Mouse (Mus musculus) frontal cortex, postnatal 10 days (tissue): ENCODE measurements at regions not wholly inside any gene's neighbourhood (a gene's known extent, or its start where the extent isn't known, plus 50 kb on each side); places are given as distances from the start of the nearest gene placed in this dataset.

Experiments used
- DNase-seq, 2 experiments: peaks; one replicate each; pipeline ENCODE4 v3.0.0; 2022; ENCODE audit warnings: low spot score in 2 of 2, mixed read lengths in 1 of 2

DNA sequence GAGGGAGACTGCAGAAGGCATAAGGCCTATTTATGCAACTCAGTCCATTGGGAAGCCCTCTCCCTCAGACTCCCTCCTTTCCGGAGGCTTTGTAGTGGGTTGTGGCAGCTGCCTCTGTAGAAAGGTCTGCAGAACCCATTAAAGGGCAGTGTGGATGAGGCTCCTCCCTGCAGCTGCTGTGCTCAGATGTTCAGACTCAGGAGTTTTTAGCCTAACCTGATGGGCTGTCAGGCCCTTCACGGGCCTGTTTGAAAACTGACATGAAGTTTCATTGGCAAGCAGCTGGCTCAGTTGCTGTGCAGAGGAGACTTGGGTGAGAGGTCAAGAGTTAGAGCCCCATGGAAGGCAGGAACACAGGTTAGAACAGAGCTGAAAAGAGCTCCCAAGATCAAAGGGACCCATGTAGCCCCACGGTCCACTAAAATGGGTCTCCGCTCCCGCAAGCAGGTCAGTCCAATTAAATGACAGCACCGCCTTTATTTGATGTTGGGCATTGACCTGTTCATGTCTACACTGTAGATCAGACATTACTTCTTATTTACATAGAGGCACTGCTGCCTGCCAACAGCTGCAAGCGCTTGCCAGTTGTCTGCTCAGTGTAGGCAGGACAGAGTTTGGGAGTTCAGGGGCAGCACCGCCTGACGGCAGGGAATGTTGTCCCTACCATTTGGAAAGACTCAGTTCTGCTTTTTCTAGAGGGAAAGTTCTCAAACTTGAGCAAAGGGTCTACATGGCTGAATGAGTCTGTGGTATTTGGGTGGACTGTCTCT, 53.8 kb upstream of the Usp46 start:
- no peak for DNase-seq

DNA sequence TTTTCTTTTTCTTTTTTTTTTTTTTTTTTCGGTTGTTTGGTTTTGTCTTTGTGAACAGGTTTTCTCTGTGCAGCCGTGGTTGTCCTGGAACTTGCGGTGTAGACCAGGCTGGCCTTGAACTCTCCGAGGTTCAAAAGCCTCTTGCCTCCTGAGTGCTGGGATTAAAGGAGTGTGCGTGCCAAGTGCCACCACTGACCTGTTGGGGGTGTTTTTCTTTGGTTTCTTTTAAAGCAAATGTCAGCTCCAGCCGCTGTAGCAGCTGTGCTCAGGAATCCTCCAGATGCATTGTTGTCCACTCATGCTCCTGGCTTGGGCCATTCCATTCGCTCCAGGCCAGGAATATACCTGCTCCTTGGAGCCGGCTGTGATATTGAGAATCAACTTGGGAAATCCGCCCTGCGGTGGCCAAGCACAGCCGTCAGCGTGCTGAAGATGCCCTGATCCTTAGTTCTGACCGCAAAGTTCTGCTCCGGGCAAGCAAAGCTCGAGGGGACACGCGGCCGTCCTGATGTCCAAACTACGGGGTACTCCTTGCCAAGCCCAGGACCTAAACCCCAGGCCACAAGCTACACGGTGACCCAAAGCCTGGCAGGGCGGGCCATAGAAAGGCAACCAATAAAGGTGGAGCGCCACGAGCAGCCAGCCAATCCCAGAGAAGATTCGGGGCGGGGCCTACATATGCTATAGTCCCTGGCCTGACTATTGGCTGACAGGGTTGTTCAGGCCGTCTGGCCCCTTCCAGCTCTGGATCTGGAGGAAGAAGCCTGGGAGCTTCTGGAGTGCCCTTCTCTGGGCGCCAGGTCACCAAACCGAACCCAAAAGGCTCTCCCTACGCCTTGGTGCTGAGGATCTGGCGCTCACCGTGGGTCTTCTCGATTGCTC, 58.0 kb upstream of the Usp46 start:
- peak; percentile 50 to 51 for DNase-seq

DNA sequence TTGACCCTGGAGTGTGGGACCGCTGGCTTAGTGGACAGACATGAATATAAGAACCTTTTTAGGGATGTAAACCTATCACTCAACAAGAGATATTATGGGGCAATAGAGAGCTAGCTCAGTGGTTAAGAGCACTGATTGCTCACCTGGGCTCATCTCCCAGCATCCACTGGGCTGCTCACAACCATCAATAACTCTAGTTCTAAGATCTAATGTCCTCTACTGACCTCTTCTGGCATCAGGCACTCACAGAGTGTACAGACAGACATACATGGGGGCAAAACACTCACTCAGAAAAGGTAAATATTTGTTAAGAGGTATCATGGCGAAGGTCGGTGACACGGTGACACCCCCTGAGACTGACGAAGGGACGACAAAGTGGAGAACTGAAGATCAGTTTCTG, 59.3 kb upstream of the Usp46 start:
- no peak for DNase-seq

DNA sequence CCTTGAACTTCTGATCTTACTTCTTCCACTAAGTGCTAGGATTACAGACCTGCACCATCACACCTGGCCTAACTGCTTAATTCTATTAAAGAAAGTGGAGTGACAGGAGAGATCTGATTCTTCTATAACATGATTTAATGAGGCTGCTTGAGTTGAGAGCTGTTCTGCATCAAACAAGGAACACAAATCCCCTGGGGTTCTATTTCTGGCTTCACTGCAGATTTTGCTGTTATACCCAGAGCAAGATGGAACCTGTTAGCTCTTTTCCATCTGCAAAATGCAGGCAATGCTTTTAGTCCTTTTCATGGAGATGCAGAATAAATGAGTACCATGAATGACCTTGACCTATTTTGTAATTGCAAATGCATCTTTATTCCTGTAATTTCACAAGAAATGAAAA, 61.4 kb upstream of the Usp46 start:
- no peak for DNase-seq

DNA sequence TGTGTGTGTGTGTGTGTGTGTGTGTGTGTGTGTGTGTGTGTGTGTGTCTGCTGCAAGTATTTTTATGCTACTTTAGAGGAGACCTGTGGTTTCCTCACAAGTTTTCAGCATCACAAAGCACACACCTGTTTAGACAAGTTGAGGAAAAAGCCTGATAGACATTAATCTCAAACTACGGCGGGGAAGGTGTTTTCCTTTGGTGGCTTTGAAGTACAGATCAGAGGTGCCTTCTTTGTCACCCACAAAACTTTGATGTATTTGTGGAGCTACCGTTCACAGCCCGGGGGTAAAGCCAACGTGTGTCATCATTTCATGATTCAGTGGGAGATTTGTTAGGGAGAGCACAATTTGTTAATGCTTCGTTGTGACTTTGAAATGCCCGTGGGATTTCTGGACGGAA, 62.4 kb upstream of the Rasl11b start:
- DNase-seq = no peak

DNA sequence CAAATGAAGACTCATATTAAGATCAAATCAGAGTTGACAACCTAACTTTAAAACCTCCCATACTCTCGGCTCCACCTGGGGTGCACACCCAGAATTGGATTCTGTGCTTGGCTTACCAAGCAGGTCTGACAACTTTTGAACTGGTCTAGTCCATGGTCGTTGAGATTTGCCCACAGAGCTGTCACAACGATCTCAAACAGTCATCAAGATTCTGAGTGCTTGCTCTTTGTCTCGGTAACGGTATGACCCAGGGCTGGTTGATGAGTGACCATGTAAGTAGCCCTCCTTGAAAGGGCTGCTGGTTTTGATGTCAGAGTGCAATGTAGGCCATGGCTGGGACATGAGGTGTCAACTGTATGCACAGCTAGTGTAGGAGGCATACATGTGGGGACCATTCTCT, 58.7 kb upstream of the Rasl11b start:
- DNase-seq = no peak

DNA sequence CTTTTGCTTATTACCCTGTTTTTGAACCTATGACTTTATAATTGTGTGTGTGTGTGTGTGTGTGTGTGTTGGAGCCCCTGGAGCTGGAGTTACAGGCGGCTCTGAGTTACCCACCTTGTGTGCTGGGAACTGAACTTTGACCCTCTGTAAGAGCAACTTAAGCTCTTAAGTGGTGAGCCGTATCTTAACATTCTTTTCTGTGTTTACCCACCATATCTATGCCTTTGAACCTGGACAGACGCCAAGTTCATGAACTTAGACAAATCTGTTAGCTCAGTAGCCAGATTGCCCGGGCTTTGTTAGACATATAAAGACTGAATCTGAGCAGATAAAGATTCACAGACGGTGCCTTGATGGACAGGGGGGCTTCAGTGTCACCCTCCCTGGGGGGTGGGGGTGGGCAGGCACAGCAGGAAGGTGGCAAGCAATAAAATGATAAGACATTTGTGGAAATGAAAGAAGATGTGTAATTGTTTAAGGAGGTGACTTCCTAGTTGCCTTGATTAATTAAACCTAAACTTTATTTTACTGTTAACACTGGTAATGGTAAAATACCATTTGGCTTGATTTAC, 58.1 kb upstream of the Rasl11b start:
- DNase-seq = no peak

DNA sequence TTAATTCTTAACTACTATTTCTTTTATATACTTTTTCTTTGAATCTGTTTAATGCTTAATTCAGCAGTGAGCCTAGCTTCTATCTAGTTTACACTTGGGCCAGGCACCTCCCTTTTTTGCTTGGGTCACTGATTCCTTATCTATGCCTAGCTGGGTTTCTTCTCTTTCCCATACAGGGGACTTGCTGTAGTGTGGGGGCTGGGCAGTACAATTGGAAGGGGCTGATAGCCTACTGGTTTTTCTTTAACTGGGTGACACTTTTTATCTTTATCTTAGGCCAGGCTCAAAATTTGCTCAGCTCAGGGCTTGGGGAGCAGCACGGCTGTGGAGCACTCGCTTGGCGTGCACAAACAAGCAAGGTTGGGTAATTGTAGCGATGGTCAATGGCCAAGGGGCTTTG, 51.1 kb upstream of the Rasl11b start:
- no peak for DNase-seq

DNA sequence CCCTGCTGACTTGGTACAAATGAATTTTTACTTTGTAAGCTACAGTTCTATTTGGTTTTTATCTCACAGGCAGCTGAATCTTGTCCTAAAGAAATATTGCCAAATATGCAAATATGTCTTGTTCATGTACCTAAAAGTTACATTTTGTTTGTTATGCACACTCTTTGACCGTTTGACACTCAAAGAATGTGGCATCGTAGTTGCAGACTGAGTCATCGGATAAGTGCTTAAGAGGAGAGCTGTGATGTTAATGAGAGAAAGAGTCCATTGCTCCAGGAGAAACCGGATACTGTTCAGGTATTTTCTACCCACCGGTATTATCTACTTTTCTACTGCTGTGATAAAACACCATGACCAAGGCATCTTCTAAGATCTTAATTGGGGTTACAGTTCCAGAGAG, 50.3 kb upstream of the Rasl11b start:
- DNase-seq = no peak
